Mouse (Mus musculus): ENCODE measurements at regions not wholly inside any gene's neighbourhood (a gene's known extent, or its start where the extent isn't known, plus 50 kb on each side); places are given as distances from the start of the nearest gene placed in this dataset.
"Not testable (repeated sequence)": the region's sequence is repeated elsewhere in the genome, so short reads cannot be mapped to it uniquely, and the experiment has no call there.

GRCm38 (mm10) chr6:69516226-69516625, 1275.8 kb downstream of the Rpia start:
- not testable (repeated sequence) for DNase-seq

GRCm38 (mm10) chr6:69507995-69508394, 1284.0 kb downstream of the Rpia start:
- DNase-seq = no peak

- DNase-seq = peak in 1 of 2 experiments; percentile 17
These were observed 1292.0 kb downstream of the Rpia start for GRCm38 (mm10) chr6:69500056-69500455.
